Mouse (Mus musculus) cerebellum, adult 2 months (tissue): ENCODE data around the gene Uimc1.
A peak's percentile ranks its signal among the peaks of the same experiment; 100 is the strongest.

Experiments used
- CTCF ChIP-seq: fragments of 200-500 bp; IDR thresholded peaks from 2 replicates; pipeline ENCODE4 v1.5.1; 2011; ENCODE audit warnings: low read depth, mild to moderate bottlenecking, control low read depth, low read length, moderate library complexity, borderline replicate concordance; ENCODE audit not compliant: insufficient read depth
- POLR2A ChIP-seq: fragments of 200-500 bp; IDR thresholded peaks from 2 replicates; pipeline ENCODE4 v1.6.1; 2011; ENCODE audit warnings: low read length, control low read depth, borderline replicate concordance; ENCODE audit not compliant: insufficient read depth

DNA sequence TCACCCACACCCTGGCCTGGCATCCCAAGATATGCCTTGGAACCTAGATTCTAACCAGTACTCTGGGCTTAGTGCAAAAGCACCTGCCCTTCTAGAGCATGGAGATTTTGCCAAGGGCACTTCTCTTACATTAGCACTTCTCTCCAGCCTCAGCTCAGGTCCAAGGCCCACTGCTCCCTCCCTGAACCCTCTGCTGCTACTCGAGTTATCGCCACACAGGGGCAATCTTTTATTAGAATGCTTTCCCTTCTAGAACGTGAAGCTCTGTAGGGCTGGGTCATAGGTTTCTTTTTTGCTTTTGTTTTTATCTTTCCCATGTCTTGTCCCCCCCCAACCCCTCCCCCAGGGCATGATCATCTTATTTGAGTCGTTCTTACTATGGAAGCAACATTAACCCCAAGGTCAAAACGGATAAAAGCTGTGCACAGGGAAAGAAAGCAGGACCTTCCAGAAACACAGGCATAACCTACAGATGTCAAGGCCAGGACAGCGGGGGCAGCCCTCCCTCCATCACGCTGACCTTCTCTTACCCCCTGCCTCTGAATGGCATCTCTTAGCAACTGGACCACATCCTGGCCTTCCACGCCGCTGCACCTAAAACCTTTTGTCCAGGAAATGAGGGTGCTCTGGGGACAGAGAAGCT is 86.3 kb downstream of the Uimc1 start:
- TF ChIP-seq CTCF: peak; percentile 36; the same call in 1 of the 2 replicates
- no peak for TF ChIP-seq POLR2A
